Mouse (Mus musculus) cortical plate, adult 2 months (tissue): Measurements from ENCODE around the gene Scamp1. TPM values are rescaled to one million over a fixed set of nuclear protein-coding genes. Genes with fewer than 3 reads are reported as not detected.
A peak's percentile ranks its signal among the peaks of the same experiment; 100 is the strongest.

ENCODE experiments used
- H3K27ac ChIP-seq: fragments of 200-500 bp; 2 replicates; pipeline ENCODE4 v1.5.1; 2012; ENCODE audit warnings: low read length, control low read depth, inconsistent platforms; ENCODE audit not compliant: insufficient read depth
- H3K4me1 ChIP-seq: fragments of 200-500 bp; 2 replicates; pipeline ENCODE4 v1.6.1; 2011; ENCODE audit warnings: low read length; ENCODE audit not compliant: control insufficient read depth, insufficient read depth
- H3K4me3 ChIP-seq: fragments of 200-500 bp; 2 replicates; pipeline ENCODE4 v1.5.1; 2011; ENCODE audit warnings: mild to moderate bottlenecking, low read length, control low read depth; ENCODE audit not compliant: insufficient read depth
- CTCF ChIP-seq: fragments of 200-500 bp; IDR thresholded peaks from 2 replicates; pipeline ENCODE4 v1.5.1; 2011; ENCODE audit warnings: mild to moderate bottlenecking, control low read depth, low read length; ENCODE audit not compliant: insufficient read depth; ENCODE audit errors: extremely low read depth
- POLR2A ChIP-seq: fragments of 200-500 bp; IDR thresholded peaks from 2 replicates; pipeline ENCODE4 v1.6.1; 2011; ENCODE audit warnings: mild to moderate bottlenecking, low read length, control low read depth; ENCODE audit not compliant: insufficient read depth; ENCODE audit errors: extremely low read depth
- polyA plus RNA-seq: library from polyadenylated mRNA; depleted of rRNA; stranded (reverse); fragments of >200 nt; gene quantifications from 2 replicates; pipeline ENCODE4 v1.2.3, GENCODE M21; 2012

The Scamp1 gene
- polyA plus RNA-seq, 1 experiment: 101 TPM

GRCm38 (mm10) chr13:94208892-94209291, 76.8 kb downstream of the Scamp1 start:
- Histone ChIP-seq H3K27ac (no peak overlapping the region), H3K4me3 (no peak overlapping the region)
- TF ChIP-seq CTCF (peak; percentile 31), POLR2A (no peak)

DNA sequence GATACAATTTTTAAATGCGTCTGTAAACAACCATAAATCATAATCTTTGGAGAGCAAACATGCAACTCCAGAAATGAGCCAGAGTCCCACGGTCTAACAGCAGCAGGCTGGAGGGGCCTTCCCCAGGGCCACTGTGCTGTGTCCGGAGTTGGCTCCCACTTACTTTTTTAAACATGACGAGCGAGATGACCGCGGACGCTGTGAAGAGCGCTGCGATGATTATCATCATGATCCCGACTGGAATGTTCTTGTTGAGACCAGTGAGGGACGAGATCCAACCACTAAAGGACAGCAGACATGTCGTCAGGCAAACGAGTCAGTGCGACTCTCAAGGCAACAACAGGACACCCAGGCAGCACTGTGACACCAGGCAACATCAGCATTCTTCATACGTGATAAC, 77.7 kb downstream of the Scamp1 start:
- no peaks in the 10 kb centered on the region; the same call in none of the 2 replicates for H3K4me1 ChIP-seq
- no peak overlapping the region for H3K4me3 ChIP-seq
- TF ChIP-seq POLR2A (no peak), CTCF (no peak)
- H3K27ac ChIP-seq: no peak overlapping the region

More at GRCm38 (mm10) chr13:94208892-94209291, 76.8 kb downstream of the Scamp1 start:
- H3K4me1 ChIP-seq: no peaks in the 10 kb centered on the region; the same call in none of the 2 replicates

DNA sequence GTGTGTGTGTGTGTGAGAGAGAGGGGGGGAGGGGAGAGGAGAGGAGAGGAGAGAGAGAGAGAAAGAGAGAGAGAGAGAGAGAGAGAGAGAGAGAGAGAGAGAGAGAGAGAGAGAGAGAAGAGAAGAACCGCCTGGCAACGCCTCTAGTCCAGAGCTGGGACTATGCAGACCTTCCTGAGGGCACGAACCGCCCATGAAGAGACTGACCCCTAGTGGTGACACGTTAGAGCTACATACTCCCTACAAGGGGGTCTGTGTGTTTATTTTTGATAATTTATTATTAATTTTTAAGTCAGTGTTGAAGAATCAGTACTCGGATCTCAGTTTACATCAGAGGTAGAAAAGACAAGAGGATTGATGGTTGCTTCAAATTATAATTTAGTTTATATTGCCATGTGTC, 80.4 kb downstream of the Scamp1 start:
- no peaks in the 10 kb centered on the region for H3K4me1 ChIP-seq
- no peak for TF ChIP-seq POLR2A
- peak; percentile 78 for TF ChIP-seq CTCF
- no peak overlapping the region for H3K27ac ChIP-seq
- H3K4me3 ChIP-seq: no peak overlapping the region

GRCm38 (mm10) chr13:94199829-94200228, 85.8 kb downstream of the Scamp1 start:
- no peaks in the 10 kb centered on the region for H3K4me1 ChIP-seq
- H3K4me3 ChIP-seq: no peak overlapping the region
- no peak overlapping the region for H3K27ac ChIP-seq
- no peak for TF ChIP-seq CTCF
- TF ChIP-seq POLR2A: no peak

- H3K4me3 ChIP-seq: no peak overlapping the region
- TF ChIP-seq POLR2A (no peak), CTCF (no peak)
- no peak overlapping the region for H3K27ac ChIP-seq
- no peaks in the 10 kb centered on the region for H3K4me1 ChIP-seq
These were observed 87.0 kb downstream of the Scamp1 start for GRCm38 (mm10) chr13:94198616-94199015.

- Histone ChIP-seq H3K4me1 (no peaks in the 10 kb centered on the region), H3K4me3 (no peak overlapping the region), H3K27ac (no peak overlapping the region)
- TF ChIP-seq CTCF (no peak), POLR2A (no peak)
These were observed 92.4 kb downstream of the Scamp1 start for GRCm38 (mm10) chr13:94193227-94193626.

DNA sequence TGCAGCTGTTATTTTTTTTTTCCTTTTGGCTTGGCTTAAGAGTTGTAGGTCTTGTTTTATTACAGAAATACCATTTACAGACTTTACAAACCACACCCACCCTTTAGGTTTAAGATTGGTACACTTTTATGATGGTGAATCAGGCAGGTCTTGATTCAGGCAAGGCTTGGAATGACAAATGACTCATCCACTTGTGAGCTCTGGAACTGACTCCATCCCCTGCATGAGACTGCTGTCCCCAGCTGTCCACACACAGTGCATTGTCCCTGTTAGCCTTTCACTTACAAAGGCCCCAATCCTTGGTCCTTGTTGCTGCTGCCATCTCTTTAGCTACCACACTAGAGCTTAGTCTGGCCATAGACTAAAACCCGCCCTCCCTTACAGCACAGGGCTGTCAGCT, 95.3 kb downstream of the Scamp1 start:
- H3K27ac ChIP-seq: no peak overlapping the region
- peaks cover 2% of the 10 kb centered on the region; the same call in 1 of the 2 replicates for H3K4me1 ChIP-seq
- TF ChIP-seq POLR2A: no peak
- no peak for TF ChIP-seq CTCF
- no peak overlapping the region for H3K4me3 ChIP-seq

GRCm38 (mm10) chr13:94188200-94189086, 97.2 kb downstream of the Scamp1 start:
- no peak overlapping the region for H3K27ac ChIP-seq
- H3K4me3 ChIP-seq: no peak overlapping the region
- peaks cover 8% of the 10 kb centered on the region for H3K4me1 ChIP-seq
- TF ChIP-seq CTCF: no peak
- no peak for TF ChIP-seq POLR2A

GRCm38 (mm10) chr13:94185631-94186030, 100.0 kb downstream of the Scamp1 start:
- Histone ChIP-seq H3K4me1 (peaks cover 8% of the 10 kb centered on the region), H3K27ac (no peak overlapping the region), H3K4me3 (no peak overlapping the region)
- no peak for TF ChIP-seq POLR2A
- TF ChIP-seq CTCF: no peak

DNA sequence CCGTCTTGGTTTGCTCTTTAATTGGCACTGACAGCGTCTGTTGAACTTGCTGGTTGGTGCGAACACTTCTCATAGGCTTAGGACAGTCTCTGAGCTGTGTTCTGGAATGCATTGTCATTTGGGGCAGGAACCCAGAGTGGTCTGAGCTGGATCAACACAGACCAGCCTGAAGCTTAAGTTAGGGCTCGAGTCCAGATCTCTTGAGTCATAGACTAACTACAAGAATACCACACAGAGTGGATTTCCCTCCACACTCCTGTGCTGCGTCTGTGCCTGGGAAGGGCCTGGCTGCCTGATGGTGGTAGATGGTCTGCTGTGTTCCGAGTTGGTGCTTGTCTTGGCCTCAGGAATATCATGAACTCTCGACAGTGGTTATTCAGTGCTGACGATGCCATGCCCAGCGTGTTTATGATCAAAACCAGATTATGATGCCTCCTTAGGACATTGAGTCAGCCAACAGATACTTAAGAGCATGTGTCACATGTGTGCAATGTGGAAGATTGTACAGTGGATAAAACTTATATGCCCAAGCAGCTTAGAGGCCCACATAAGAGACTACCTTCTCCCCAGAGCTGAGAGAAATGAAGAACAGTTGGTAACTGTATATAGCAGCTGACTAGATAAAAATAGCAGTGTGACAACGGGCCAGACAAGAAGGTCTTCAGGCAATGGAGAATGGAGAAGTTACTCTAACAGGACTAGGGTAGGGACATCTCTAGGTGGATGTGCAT, 100.8 kb downstream of the Scamp1 start:
- TF ChIP-seq POLR2A (no peak), CTCF (no peak)

More for the DNA sequence above, 100.8 kb downstream of the Scamp1 start:
- Histone ChIP-seq H3K4me1 (peaks cover 8% of the 10 kb centered on the region), H3K27ac (peak overlapping the region; percentile 5; the same call in 1 of the 2 replicates), H3K4me3 (no peak overlapping the region)
